Mouse (Mus musculus) liver, embryonic 14.5 days (tissue): ENCODE results near the gene Cacng6.

Experiments used
- CTCF ChIP-seq: IDR thresholded peaks from 2 replicates; pipeline ENCODE4 v1.5.1; 2016; ENCODE audit warnings: antibody characterized with exemption, low read depth, control low read depth
- EP300 ChIP-seq: IDR thresholded peaks from 2 replicates; pipeline ENCODE4 v1.6.1; 2016; ENCODE audit warnings: antibody characterized with exemption, low read depth

DNA sequence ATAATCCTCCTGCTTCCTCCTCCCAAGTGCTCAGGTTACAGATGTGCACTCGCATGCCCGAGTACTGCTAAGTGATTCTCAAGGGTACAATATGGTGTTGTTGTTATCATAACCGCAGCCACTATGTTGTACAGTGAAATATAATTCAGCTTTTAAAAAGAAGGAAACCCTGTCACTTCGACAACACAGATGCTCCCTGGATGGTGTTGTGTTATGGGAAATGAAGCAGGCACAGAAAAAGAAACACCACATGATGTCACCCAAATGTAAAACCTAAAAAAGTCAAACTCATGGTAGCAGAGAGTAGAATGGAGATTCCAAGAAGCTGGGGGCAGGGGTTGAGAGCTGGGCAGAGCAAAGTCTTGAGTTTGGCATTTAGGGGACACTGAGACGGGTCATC is 26.7 kb downstream of the Cacng6 start:
- TF ChIP-seq EP300 (no peak), CTCF (no peak)
